Mouse (Mus musculus): ENCODE measurements around the gene Brd3. TPM values are rescaled to one million over a fixed set of nuclear protein-coding genes. Genes with fewer than 3 reads are reported as not detected.

Gene Brd3
- total RNA-seq, 1 experiment from 2014 or later, result 110 TPM

GRCm38 (mm10) chr2:27425751-27426405, 81.6 kb downstream of the Brd3 start:
- no peak for DNase-seq

GRCm38 (mm10) chr2:27425161-27425611, 82.3 kb downstream of the Brd3 start:
- DNase-seq, result no peak

GRCm38 (mm10) chr2:27423596-27423995, 83.9 kb downstream of the Brd3 start:
- no peak for DNase-seq

DNA sequence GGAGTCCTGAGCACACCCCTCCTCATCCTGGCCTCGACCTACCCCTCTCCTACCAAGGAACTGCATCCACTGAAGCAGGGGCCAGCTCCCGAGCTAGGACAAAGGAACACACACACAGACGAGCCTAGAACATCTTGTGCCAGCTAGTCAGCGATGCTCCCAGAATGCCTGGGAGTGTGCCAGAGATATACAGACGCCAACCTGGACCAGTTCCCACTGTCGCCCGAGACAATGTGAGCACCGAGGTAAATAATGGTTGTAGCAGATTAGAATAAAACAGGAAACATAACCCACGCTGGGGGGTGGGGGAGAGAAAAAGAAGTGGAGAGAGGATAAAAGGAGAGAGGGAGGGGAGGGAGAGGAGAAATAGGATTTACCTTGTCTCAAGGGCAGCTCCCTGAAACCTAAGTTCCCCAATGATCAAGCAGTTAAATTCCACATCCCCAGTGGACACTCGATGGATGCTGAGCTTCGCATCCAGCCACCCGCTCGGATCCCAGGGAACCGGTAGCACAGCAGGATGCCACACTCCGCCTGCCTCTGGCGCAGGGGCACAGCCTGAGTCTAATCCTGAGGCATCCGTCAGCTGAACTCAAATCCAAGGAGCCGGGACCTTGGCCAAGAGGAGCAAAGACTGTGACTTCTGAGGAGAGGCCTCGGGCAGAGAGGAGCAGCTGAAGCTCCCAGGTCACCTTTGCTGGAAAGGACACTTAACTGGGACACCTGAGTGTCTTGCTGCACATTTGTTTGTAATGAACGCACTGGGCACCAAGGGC, 86.0 kb downstream of the Brd3 start:
- peak; percentile 44 for DNase-seq

DNA sequence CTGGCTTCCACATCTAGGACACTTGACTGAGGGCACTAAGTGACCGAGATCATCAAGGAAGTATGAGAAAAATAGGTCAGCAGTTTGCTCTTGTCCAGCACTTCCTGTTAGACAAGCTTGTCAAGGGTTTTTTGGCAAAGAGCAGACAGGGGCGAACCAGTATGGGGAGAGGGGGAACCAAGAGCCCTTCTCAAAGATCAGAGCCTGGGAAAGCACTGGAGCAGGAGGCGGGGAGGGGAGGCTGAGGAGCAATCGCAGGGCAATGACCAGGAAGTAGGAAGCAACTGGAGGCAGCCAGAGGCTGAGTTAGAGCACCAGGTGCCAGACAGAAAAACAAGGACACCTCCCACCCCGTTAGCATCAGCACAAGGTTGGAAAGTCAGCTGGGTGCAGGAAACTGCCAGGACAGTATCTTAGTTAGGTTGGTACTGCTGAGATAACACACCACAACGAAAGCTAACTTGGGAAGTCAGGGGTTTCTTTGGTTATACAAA, 88.8 kb downstream of the Brd3 start:
- DNase-seq, result no peak

DNA sequence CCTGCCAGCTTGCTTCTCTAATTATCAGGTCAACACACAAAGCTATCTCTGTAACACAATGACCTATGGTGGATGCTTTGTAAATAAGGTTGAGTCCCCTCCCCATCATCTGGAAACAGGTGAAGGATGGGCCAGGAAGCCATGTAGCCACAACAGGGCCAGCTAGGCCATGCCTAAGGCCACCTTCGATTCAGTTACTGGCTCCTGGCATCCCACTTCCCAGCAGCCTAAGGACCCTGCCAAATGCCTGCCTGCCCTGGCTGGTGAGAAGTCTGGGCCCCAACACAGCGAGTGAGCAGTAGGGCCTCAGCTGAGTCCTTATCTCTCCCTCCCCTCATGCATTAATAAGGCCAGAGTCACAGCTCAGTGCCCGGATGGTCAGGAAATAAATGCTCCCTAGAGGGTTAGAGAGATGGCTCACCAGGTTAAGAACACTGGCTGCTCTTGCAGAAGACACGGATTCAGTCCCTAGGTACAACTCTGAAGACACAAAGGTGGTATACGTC, 89.8 kb downstream of the Brd3 start:
- DNase-seq, result no peak

DNA sequence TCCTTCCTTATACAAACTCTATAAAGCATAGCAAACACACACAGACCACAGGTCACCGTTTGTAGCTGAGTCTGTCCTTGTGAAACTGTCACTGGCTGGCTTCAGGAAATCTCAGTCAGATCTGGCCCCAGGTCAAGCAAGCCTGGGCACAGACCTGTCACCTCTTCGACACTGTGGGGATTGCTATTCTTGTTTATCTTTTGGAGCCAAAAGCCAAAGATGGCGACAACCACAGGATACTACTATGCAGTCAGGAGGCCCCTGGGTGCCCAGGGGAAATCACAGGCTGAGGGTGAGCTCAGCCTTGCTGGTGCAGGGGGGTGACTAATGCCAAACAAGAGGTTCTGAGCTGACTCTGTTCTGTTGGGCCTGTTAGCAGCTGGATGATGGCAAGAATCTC, 91.0 kb downstream of the Brd3 start:
- DNase-seq, result no peak

DNA sequence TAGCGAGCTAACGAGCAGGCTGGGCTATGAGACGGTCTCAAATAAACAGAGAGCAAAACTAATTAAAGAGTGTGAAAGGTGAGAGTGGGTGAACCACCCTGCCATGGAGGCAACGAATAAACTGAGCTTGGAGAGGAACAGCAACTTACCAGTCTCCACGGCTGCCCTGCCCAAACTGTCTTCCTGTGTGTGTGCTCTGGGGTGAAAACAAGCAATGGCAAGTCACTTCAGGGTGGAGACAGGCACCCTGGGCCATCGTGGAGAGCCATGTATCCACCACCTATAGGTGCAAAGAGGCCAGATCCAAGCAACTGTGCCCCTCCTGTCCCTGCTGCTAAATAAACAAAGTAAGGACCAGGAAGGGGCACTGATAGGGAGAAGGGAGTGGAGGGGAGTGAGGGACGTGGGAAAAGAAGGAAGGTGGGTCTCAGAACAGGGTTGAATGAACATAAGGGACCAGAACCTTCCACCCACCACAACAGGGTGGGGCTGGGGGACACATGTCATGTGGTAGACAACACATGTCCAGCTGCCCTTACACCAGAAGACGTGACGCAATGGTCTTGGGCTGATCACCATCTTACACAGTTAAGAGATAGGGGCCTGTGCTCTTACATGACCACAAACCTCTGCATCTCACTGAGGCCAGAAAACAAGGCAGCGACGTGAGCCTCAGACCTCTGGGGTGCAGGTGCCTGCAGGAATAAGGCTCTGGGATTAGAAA, 92.2 kb downstream of the Brd3 start:
- no peak for DNase-seq

DNA sequence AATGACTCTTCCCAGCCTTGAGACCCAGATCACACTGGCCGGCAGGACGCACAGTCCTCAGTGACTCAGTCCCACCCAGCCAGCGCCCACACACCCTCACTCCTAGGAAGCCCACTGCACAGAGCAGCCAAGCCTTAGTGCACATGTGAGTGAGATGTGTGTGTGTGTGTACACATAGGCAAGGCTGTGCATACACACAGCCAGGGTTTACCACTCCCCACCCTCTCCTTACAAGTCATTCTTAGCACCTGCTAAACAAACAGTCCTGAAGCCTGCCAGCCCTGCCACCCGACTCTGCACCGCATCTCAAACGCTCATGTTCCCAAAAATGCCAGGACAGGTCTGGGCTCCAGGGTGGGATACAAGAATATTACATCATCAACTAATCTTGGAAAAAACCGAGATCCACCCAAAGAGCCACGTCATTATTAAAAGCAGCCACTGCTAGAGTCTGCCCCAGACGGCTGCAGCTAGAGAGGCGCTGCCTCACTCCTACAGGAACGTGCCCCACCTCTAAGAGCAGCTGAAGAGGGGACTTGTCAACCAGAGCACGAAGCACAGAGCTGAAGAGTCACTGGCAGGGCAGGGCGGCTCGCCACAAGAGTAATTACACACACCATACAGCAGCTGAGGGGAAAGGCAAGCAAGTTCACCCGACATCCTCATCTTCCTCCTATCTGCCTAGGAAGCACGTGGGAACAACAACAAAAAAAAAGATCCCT, 93.4 kb downstream of the Brd3 start:
- no peak for DNase-seq

- DNase-seq, result no peak
Observed at GRCm38 (mm10) chr2:27413582-27413935, 93.9 kb downstream of the Brd3 start.

GRCm38 (mm10) chr2:27412245-27412800, 95.1 kb downstream of the Brd3 start:
- no peak for DNase-seq

DNA sequence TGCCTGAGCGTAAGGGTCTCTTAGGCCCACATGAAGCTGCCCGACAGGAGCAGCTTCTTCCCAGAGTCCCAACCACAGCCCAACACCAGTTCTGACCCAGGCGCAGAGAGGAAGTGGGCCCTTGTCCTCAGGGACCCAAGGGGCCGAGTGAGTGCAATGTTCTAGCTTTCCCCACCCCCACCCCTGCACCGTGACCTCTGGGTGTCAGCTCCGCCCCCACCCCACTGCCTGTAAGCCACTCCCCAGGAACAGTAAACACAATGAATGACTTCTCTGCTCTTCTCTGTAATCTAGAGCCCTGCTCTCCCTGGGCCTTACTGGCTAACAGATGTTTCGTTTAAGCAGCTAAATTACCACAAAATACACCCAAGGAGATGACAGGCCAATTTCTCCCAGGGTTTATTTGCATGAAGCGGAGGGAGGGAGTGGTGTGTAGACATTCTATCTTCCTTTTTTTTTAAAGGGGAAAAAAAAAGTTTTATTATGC, 95.7 kb downstream of the Brd3 start:
- DNase-seq, result no peak

DNA sequence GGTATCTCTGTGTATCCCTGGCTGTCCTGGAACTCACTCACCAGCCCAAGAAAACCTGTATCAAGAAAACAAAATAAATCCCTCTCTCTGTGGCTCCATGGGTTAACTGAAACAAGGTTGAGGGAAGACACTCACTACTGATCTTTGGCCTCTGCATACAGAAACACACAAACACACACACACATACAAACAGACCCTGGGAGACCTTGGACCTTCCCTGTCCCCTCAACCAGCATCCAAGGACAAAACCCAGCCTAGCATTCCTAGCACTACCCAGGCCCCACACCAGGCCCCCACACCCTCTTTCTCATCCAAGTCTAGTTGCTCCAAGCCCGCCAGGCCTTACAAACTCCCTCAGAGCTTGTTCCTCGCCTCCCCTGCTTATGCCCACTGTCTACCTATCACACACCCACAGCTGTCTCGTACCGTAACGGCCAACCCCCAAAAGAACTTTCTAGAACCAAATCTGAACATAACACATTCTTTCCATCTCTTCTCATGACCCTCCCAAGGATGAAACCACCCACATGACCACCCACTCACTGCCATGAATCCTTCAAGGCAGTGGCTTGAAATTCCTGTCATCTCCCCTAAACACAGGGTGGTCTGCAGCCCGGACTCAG, 96.8 kb downstream of the Brd3 start:
- no peak for DNase-seq

GRCm38 (mm10) chr2:27408194-27408593, 99.3 kb downstream of the Brd3 start:
- no peak for DNase-seq

- DNase-seq, result no peak
Observed at GRCm38 (mm10) chr2:27406928-27407327, 100.5 kb downstream of the Brd3 start.

DNA sequence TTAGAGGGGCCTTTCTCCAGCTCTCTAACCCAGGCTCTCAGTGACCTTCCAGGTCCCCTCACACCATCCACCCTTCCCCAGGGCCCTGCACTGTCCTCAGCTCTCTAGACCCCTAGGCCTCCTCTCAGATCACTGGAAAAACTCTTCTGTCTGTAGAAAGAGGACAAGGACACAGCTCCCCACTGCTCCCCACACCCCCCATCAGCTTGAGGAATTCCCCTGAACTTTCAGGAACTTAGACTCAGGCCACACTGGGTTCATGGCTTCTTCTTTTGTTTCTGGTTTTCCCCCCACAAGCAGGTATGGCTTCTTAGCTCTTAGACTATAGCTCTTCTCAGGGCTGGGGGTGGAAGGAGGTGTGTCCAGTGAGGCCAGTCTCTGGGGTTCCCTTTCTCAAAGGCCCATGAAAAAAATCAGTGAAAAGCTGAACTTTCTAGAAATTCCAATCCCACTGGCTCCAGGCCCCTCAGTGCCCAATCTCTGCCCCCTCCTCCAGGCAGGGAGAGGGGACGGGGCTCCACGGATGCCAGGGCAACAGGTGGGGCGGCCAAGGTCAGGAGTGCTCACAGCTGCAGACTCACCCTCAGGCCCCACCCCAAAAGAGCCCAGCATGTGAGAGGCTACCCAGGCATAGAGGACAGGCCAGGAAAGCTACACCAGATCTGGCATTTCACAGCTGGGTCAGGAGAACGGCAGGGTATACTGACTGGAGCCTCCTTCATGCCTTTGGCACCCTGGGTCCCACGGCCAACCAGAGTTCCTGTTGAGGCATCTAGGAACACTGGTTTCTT, 102.2 kb downstream of the Brd3 start:
- DNase-seq, result no peak

GRCm38 (mm10) chr2:27404375-27405093, 102.9 kb downstream of the Brd3 start:
- no peak for DNase-seq

- DNase-seq, result no peak
Observed at GRCm38 (mm10) chr2:27401544-27401943, 105.9 kb downstream of the Brd3 start.

GRCm38 (mm10) chr2:27400083-27400482, 107.4 kb downstream of the Brd3 start:
- no peak for DNase-seq

Measured in adrenal gland, postnatal 25 days (tissue).